Mouse (Mus musculus): ENCODE data around the gene Asgr1. TPM values are rescaled to one million over a fixed set of nuclear protein-coding genes. Genes with fewer than 3 reads are reported as not detected.

Asgr1 gene
- polyA plus RNA-seq, 1 experiment from 2014 or later = 1.4 TPM

GRCm38 (mm10) chr11:70079175-70079574 is 25.3 kb downstream of the Asgr1 start:
- H3K9me3 ChIP-seq (ENCODE audit: low read length) = no peaks in the 10 kb centered on the region
- H3K36me3 ChIP-seq (ENCODE audit: insufficient read depth, low read length) = no peaks in the 10 kb centered on the region
- no peak overlapping the region for H3K4me3 ChIP-seq (ENCODE audit: low read length)
- no peak for ATAC-seq (ENCODE audit: low FRiP score, low TSS enrichment)
- H3K9ac ChIP-seq (replicated peaks; ENCODE audit: low read length) = no peak overlapping the region
- no peak overlapping the region for H3K27ac ChIP-seq (ENCODE audit: low read length)
- 73% methylated on average over 6 of the region's 6 CpGs for WGBS
- no peaks in the 10 kb centered on the region for H3K4me1 ChIP-seq (ENCODE audit: insufficient read depth, low read length)
- peaks cover 5% of the 10 kb centered on the region; the same call in 1 of the 2 replicates for H3K27me3 ChIP-seq (ENCODE audit: insufficient read depth, low read length)
- H3K4me2 ChIP-seq (replicated peaks; ENCODE audit: low read depth, low read length) = no peak overlapping the region

GRCm38 (mm10) chr11:70079928-70080327 is 26.0 kb downstream of the Asgr1 start:
- H3K27me3 ChIP-seq (ENCODE audit: insufficient read depth, low read length) = peaks cover 5% of the 10 kb centered on the region; the same call in 1 of the 2 replicates
- no peaks in the 10 kb centered on the region for H3K4me1 ChIP-seq (ENCODE audit: insufficient read depth, low read length)
- no peak overlapping the region for H3K4me3 ChIP-seq (ENCODE audit: low read length)
- H3K9ac ChIP-seq (replicated peaks; ENCODE audit: low read length) = no peak overlapping the region
- H3K9me3 ChIP-seq (ENCODE audit: low read length) = no peaks in the 10 kb centered on the region
- H3K27ac ChIP-seq (ENCODE audit: low read length) = no peak overlapping the region
- no peaks in the 10 kb centered on the region for H3K36me3 ChIP-seq (ENCODE audit: insufficient read depth, low read length)
- WGBS = 69% methylated on average over 7 of the region's 7 CpGs
- no peak overlapping the region for H3K4me2 ChIP-seq (replicated peaks; ENCODE audit: low read depth, low read length)
- ATAC-seq (ENCODE audit: low FRiP score, low TSS enrichment) = no peak

DNA sequence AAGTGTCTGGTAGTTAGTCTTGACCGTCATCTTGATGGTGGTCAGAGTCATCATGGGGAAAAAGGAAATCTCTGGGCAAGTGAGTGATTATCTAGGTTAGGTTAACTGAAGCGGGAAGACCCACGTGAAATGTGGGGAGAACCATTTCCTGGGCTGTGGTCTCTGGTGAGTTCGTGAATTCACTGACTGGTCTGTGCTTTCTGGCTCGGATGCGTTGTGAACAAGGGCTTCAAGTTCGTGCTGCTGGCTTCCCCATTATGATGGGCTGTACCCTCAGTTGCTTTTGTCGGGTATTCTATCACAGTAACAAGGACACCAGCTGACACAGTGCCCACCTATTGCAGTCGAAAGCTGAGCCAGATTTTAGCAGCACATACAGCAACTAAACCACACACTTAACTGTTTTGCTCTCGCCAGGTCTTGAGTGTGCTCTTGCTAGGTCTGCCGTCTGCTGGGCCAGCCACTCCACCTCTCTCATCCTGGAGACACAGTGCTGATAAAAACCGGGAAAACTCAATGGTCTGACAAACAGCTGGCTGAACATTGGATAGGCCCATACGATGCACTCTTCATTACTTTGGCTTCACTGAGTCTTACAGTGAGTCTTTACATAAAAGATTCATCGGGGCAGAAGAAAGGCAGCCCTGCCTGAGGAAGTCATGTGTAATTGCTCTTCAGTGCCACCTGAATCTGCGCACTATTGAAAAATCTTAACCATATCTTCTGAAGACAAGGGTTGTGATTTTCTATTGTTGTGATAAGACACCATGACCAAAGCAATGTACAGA is 27.1 kb downstream of the Asgr1 start:
- ATAC-seq (ENCODE audit: low FRiP score, low TSS enrichment) = no peak
- Histone ChIP-seq H3K27ac (ENCODE audit: low read length) (no peak overlapping the region), H3K4me3 (ENCODE audit: low read length) (no peak overlapping the region), H3K4me1 (ENCODE audit: insufficient read depth, low read length) (no peaks in the 10 kb centered on the region), H3K36me3 (ENCODE audit: insufficient read depth, low read length) (no peaks in the 10 kb centered on the region), H3K27me3 (ENCODE audit: insufficient read depth, low read length) (no peaks in the 10 kb centered on the region; the same call in 1 of the 2 replicates), H3K9me3 (ENCODE audit: low read length) (no peaks in the 10 kb centered on the region), H3K4me2 (replicated peaks; ENCODE audit: low read depth, low read length) (no peak overlapping the region), H3K9ac (replicated peaks; ENCODE audit: low read length) (no peak overlapping the region)
- 84% methylated on average over 15 of the region's 15 CpGs for WGBS

- Histone ChIP-seq H3K4me2 (replicated peaks; ENCODE audit: low read depth, low read length) (no peak overlapping the region), H3K27ac (ENCODE audit: low read length) (no peak overlapping the region), H3K36me3 (ENCODE audit: insufficient read depth, low read length) (no peaks in the 10 kb centered on the region), H3K9ac (replicated peaks; ENCODE audit: low read length) (no peak overlapping the region), H3K9me3 (ENCODE audit: low read length) (no peaks in the 10 kb centered on the region), H3K27me3 (ENCODE audit: insufficient read depth, low read length) (no peaks in the 10 kb centered on the region), H3K4me3 (ENCODE audit: low read length) (no peak overlapping the region), H3K4me1 (ENCODE audit: insufficient read depth, low read length) (no peaks in the 10 kb centered on the region)
- 87% methylated on average over 8 of the region's 8 CpGs for WGBS
- no peak for ATAC-seq (ENCODE audit: low FRiP score, low TSS enrichment)
Observed at GRCm38 (mm10) chr11:70084563-70084962, 30.7 kb downstream of the Asgr1 start.

- no peak within 1 kb of the TSS for H3K4me2 ChIP-seq (replicated peaks; ENCODE audit: low read depth, low read length)
- H3K4me3 ChIP-seq (ENCODE audit: low read length) = no peak within 1 kb of the TSS
- WGBS = 54% methylated on average over 12 of the region's 12 CpGs
- H3K27me3 ChIP-seq (ENCODE audit: insufficient read depth, low read length) = no peaks in the 10 kb centered on the region
- ATAC-seq (ENCODE audit: low FRiP score, low TSS enrichment) = no peak
- 0 out of 2 replicates have a peak, but pooled peaks cover 6% of the 10 kb centered on the region for H3K4me1 ChIP-seq (ENCODE audit: insufficient read depth, low read length)
- no peak within 1 kb of the TSS for H3K9ac ChIP-seq (replicated peaks; ENCODE audit: low read length)
- no peak within 1 kb of the TSS for H3K27ac ChIP-seq (ENCODE audit: low read length)
- H3K36me3 ChIP-seq (ENCODE audit: insufficient read depth, low read length) = no peaks in the 10 kb centered on the region
- no peaks in the 10 kb centered on the region for H3K9me3 ChIP-seq (ENCODE audit: low read length)
Observed at GRCm38 (mm10) chr11:70091986-70092783, 38.3 kb downstream of the Asgr1 start, which contains the start of gene Asgr2. Gene Asgr2 (plus strand): TSS chr11:70092644.

DNA sequence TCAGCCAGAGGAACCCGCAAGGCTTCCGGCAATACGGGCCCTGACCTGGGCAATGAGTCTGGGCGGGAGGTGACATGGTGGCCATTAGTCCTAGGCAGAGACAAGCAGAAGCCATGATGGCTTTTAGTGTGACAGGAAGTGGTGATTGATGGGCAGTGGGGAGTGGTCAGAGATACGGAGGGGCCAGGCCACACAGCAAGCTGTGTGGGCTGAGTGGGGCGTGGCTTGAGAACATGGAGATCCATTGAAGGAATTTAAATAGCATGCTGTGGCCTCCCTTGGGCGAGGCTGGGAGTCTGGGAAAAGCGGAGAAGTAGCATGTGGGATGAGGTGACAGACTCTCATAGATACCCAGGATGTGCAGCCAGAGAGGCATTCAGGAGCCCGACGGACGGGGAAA is 43.5 kb downstream of the Asgr1 start:
- no peak overlapping the region for H3K9ac ChIP-seq (replicated peaks; ENCODE audit: low read length)
- 0 out of 2 replicates have a peak, but pooled peaks cover 5% of the 10 kb centered on the region for H3K27me3 ChIP-seq (ENCODE audit: insufficient read depth, low read length)
- 59% methylated on average over 11 of the region's 11 CpGs for WGBS
- H3K4me2 ChIP-seq (replicated peaks; ENCODE audit: low read depth, low read length) = no peak overlapping the region
- H3K4me1 ChIP-seq (ENCODE audit: insufficient read depth, low read length) = 0 out of 2 replicates have a peak, but pooled peaks cover under 1% of the 10 kb centered on the region
- no peaks in the 10 kb centered on the region for H3K36me3 ChIP-seq (ENCODE audit: insufficient read depth, low read length)
- H3K4me3 ChIP-seq (ENCODE audit: low read length) = no peak overlapping the region
- no peaks in the 10 kb centered on the region for H3K9me3 ChIP-seq (ENCODE audit: low read length)
- ATAC-seq (ENCODE audit: low FRiP score, low TSS enrichment) = no peak
- no peak overlapping the region for H3K27ac ChIP-seq (ENCODE audit: low read length)

- H3K27ac ChIP-seq (ENCODE audit: low read length) = no peak overlapping the region
- no peak overlapping the region for H3K9ac ChIP-seq (replicated peaks; ENCODE audit: low read length)
- H3K4me3 ChIP-seq (ENCODE audit: low read length) = no peak overlapping the region
- no peaks in the 10 kb centered on the region for H3K36me3 ChIP-seq (ENCODE audit: insufficient read depth, low read length)
- no peak for ATAC-seq (ENCODE audit: low FRiP score, low TSS enrichment)
- H3K9me3 ChIP-seq (ENCODE audit: low read length) = no peaks in the 10 kb centered on the region
- 85% methylated on average over 2 of the region's 2 CpGs for WGBS
- H3K4me2 ChIP-seq (replicated peaks; ENCODE audit: low read depth, low read length) = no peak overlapping the region
- 0 out of 2 replicates have a peak, but pooled peaks cover 5% of the 10 kb centered on the region for H3K27me3 ChIP-seq (ENCODE audit: insufficient read depth, low read length)
- no peaks in the 10 kb centered on the region for H3K4me1 ChIP-seq (ENCODE audit: insufficient read depth, low read length)
Observed at GRCm38 (mm10) chr11:70099102-70099501, 45.2 kb downstream of the Asgr1 start.

DNA sequence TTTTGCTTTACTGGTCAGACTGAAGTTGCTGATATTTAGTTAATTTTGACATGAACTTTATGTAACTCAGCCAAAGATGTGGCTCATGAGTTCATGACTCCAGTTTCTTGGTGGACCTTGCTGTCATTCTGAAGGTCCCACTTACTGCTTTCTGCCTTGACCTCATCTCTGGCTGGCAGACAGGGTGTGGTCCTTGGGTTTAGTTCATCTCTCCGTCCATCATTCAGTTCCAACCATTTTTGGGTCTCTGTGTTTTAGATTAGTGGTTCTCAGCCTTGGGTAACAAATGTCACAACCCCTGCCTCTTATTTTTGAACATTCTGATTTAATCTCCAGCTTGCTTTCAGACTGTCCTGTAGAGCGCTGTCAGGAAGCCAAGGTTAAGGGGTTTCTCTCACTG is 45.9 kb downstream of the Asgr1 start:
- Histone ChIP-seq H3K27ac (ENCODE audit: low read length) (no peak overlapping the region), H3K4me2 (replicated peaks; ENCODE audit: low read depth, low read length) (no peak overlapping the region), H3K4me3 (ENCODE audit: low read length) (no peak overlapping the region), H3K4me1 (ENCODE audit: insufficient read depth, low read length) (no peaks in the 10 kb centered on the region), H3K36me3 (ENCODE audit: insufficient read depth, low read length) (no peaks in the 10 kb centered on the region), H3K27me3 (ENCODE audit: insufficient read depth, low read length) (0 out of 2 replicates have a peak, but pooled peaks cover 5% of the 10 kb centered on the region), H3K9ac (replicated peaks; ENCODE audit: low read length) (no peak overlapping the region), H3K9me3 (ENCODE audit: low read length) (no peaks in the 10 kb centered on the region)
- no peak for ATAC-seq (ENCODE audit: low FRiP score, low TSS enrichment)
- WGBS = 89% methylated on average over 2 of the region's 2 CpGs

GRCm38 (mm10) chr11:70103701-70104315 is 49.9 kb downstream of the Asgr1 start:
- no peak overlapping the region for H3K4me2 ChIP-seq (replicated peaks; ENCODE audit: low read depth, low read length)
- H3K9ac ChIP-seq (replicated peaks; ENCODE audit: low read length) = no peak overlapping the region
- no peak overlapping the region for H3K27ac ChIP-seq (ENCODE audit: low read length)
- H3K27me3 ChIP-seq (ENCODE audit: insufficient read depth, low read length) = 0 out of 2 replicates have a peak, but pooled peaks cover 2% of the 10 kb centered on the region
- no peak overlapping the region for H3K4me3 ChIP-seq (ENCODE audit: low read length)
- ATAC-seq (ENCODE audit: low FRiP score, low TSS enrichment) = no peak
- no peaks in the 10 kb centered on the region for H3K4me1 ChIP-seq (ENCODE audit: insufficient read depth, low read length)
- H3K36me3 ChIP-seq (ENCODE audit: insufficient read depth, low read length) = no peaks in the 10 kb centered on the region
- WGBS = 73% methylated on average over 14 of the region's 14 CpGs
- H3K9me3 ChIP-seq (ENCODE audit: low read length) = no peaks in the 10 kb centered on the region

All from kidney, embryonic 16.5 days (tissue).